8 mouse cellular contexts compared by ENCODE assay signal in the genomic region with DNA sequence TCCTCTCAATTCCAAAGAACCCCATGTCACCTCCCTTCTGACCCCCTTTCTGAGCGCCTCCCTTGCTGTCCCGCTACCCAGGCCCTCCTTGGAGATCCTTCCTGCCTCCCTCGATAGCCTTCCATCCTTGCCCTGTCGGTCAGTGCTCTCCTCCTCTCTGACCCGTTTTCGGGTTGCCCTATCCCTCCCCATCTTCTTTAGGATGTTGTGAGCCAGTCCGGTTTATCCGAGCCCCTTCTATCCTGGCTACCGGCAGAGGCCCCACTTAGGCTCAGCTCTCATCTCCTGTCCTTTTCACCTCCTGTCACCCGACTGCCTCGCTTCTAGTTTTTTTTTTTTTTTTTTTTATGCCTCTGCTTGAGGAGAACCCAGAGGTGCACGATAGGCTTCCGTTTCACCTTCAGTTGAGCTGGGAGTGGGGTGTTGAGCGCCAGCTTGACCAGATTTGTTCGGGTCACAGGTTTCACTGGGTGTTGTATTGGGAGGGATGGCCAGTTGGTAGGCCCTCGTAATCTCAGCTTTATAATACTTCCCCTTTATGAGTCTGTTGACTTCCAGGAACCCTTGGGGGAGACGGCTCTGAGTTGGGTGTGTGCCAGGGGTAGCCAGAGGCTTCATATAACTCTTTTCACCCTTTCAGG. TPM values are rescaled to one million over a fixed set of nuclear protein-coding genes. Genes with fewer than 3 reads are reported as not detected.
A peak's percentile ranks its signal among the peaks of the same experiment; 100 is the strongest.
DNase-seq lines count a peak whose midpoint lies in the region; ATAC-seq and TF ChIP-seq lines count a peak whose summit lies in the region.

No protein-coding gene starts in this region.

- 3% methylated on average over 17 of the region's 17 CpGs for WGBS in thymus, adult 2 months
- WGBS in heart, embryonic 14.5 days = 5% methylated on average over 17 of the region's 17 CpGs

- no peaks in the 10 kb centered on the region for H3K9me3 ChIP-seq in heart, embryonic 14.5 days (ENCODE audit: control insufficient read depth, low read length)
- no peaks in the 10 kb centered on the region for H3K9me3 ChIP-seq in megakaryocyte, embryonic 14.5 days

- H3K4me3 ChIP-seq in thymus, adult 2 months (ENCODE audit: control insufficient read depth, insufficient read depth, low read length) = peak overlapping the region; percentile 78
- peak overlapping the region; percentile 84 for H3K4me3 ChIP-seq in bone marrow macrophage, adult 2 months (ENCODE audit: insufficient read depth, low read length)
- H3K4me3 ChIP-seq in heart, embryonic 14.5 days (ENCODE audit: control insufficient read depth in 1 of 2, insufficient read depth in 1 of 2, low read depth in 1 of 2, low read length in 2 of 2) = peak overlapping the region; percentile 87 to 88
- H3K4me3 ChIP-seq in megakaryocyte, embryonic 14.5 days (replicated peaks) = peak overlapping the region; percentile 98

- H3K9ac ChIP-seq in heart, embryonic 14.5 days (ENCODE audit: low read length) = peak overlapping the region; percentile 96

- peak overlapping the region; percentile 41; the same call in 1 of the 2 replicates for H3K27ac ChIP-seq in thymus, adult 2 months (ENCODE audit: control insufficient read depth, insufficient read depth, low read length)
- peak overlapping the region; percentile 72 for H3K27ac ChIP-seq in bone marrow macrophage, adult 2 months (ENCODE audit: insufficient read depth, low read depth, low read length)
- peak overlapping the region; percentile 50 to 84; a peak in 3 of 4 replicates for H3K27ac ChIP-seq in heart, embryonic 14.5 days (replicated peaks in 1 of 2; ENCODE audit: control insufficient read depth in 1 of 2, insufficient read depth in 1 of 2, low read depth in 2 of 2, low read length in 2 of 2)

- H3K4me2 ChIP-seq in heart, embryonic 14.5 days (ENCODE audit: low read length) = peak overlapping the region; percentile 89

- DNase-seq in thymus, adult 2 months = no peak
- no peak for DNase-seq in thymus, adult 18-20 months
- peak; percentile 43 to 50 for DNase-seq in kidney, postnatal 25 days
- no peak for DNase-seq in embryo, embryonic 10 days (ENCODE audit: low spot score)
- DNase-seq in layer of hippocampus, postnatal 25 days (ENCODE audit: extremely low spot score in 1 of 2, low spot score in 1 of 2) = no peak

- ATAC-seq in heart, embryonic 14.5 days (ENCODE audit: insufficient number of reproducible peaks, insufficient read depth, low FRiP score, low read depth) = no peak

- H3K4me1 ChIP-seq in thymus, adult 2 months (replicated peaks; ENCODE audit: control insufficient read depth, insufficient read depth, low read length) = peaks cover 11% of the 10 kb centered on the region
- peaks cover 27% of the 10 kb centered on the region for H3K4me1 ChIP-seq in bone marrow macrophage, adult 2 months (ENCODE audit: control insufficient read depth, insufficient read depth, low read length)
- H3K4me1 ChIP-seq in heart, embryonic 14.5 days (ENCODE audit: control insufficient read depth in 2 of 2, insufficient read depth in 2 of 2, low read length in 2 of 2) = peaks cover 3 to 12% of the 10 kb centered on the region in 2 experiments; a peak in 3 of 4 replicates
- H3K4me1 ChIP-seq in megakaryocyte, embryonic 14.5 days = peaks cover 76% of the 10 kb centered on the region

- TF ChIP-seq CTCF in thymus, adult 2 months (IDR thresholded peaks at IDR 0.05; ENCODE audit: borderline replicate concordance, control insufficient read depth, extremely low read depth, insufficient read depth, low read length, poor library complexity) = no peak
- 0 out of 2 replicates have a peak, but pooled peaks have one; percentile 6 for TF ChIP-seq CTCF in bone marrow macrophage, adult 2 months (IDR thresholded peaks at IDR 0.05; ENCODE audit: low read depth, low read length)

- no peaks in the 10 kb centered on the region for H3K27me3 ChIP-seq in thymus, adult 2 months (ENCODE audit: control insufficient read depth, insufficient read depth, low read length)
- no peaks in the 10 kb centered on the region for H3K27me3 ChIP-seq in heart, embryonic 14.5 days (ENCODE audit: control insufficient read depth, insufficient read depth, low read length)
- H3K27me3 ChIP-seq in megakaryocyte, embryonic 14.5 days (replicated peaks) = no peaks in the 10 kb centered on the region

- TF ChIP-seq POLR2A in thymus, adult 2 months (IDR thresholded peaks at IDR 0.05; ENCODE audit: control insufficient read depth, extremely low read depth, insufficient read depth, low read length, poor library complexity) = no peak
- no peak for TF ChIP-seq POLR2A in bone marrow macrophage, adult 2 months (IDR thresholded peaks at IDR 0.05; ENCODE audit: borderline replicate concordance, low read depth, low read length)

- H3K36me3 ChIP-seq in thymus, adult 2 months (ENCODE audit: control insufficient read depth, insufficient read depth, low read length) = peaks cover 12% of the 10 kb centered on the region
- 0 out of 2 replicates have a peak, but pooled peaks cover 7% of the 10 kb centered on the region for H3K36me3 ChIP-seq in heart, embryonic 14.5 days (ENCODE audit: control insufficient read depth, insufficient read depth, low read length)
- H3K36me3 ChIP-seq in megakaryocyte, embryonic 14.5 days (replicated peaks; ENCODE audit: low read length) = peaks cover 66% of the 10 kb centered on the region

RNA-seq across cellular contexts. Expression of a gene that starts 0.7 kb away (rescaled TPM):
- polyA plus RNA-seq in thymus, adult 2 months (2012; rRNA removed) = 50.7 and 51.6 TPM in 2 replicates
- 29.5 and 30.6 TPM in 2 replicates for polyA plus RNA-seq in bone marrow macrophage, adult 2 months (2012; ENCODE audit: insufficient read depth, insufficient read length, missing spikeins)
- polyA plus RNA-seq in heart, embryonic 14.5 days (2014; fragmentation: Nextera tagmentation; extraction: Ambion mirVana) = 2.2 TPM in 2 replicates
- polyA plus RNA-seq in megakaryocyte, embryonic 14.5 days (2012; ENCODE audit: insufficient read depth, low replicate concordance) = 132 and 226 TPM in 2 replicates
- 10 to 100 TPM; 19.9 to 22.9 TPM for total RNA-seq in layer of hippocampus, postnatal 25 days (2021)

RNA-seq across cellular contexts. Expression of a gene that starts 25.6 kb away (rescaled TPM):
- polyA plus RNA-seq in thymus, adult 2 months (2012; rRNA removed) = 247 and 277 TPM in 2 replicates
- 41.4 and 44.7 TPM in 2 replicates for polyA plus RNA-seq in bone marrow macrophage, adult 2 months (2012; ENCODE audit: insufficient read depth, insufficient read length, missing spikeins)
- polyA plus RNA-seq in heart, embryonic 14.5 days (2014; fragmentation: Nextera tagmentation; extraction: Ambion mirVana) = 1.5 and 1.9 TPM in 2 replicates
- 90.3 and 202 TPM in 2 replicates for polyA plus RNA-seq in megakaryocyte, embryonic 14.5 days (2012; ENCODE audit: insufficient read depth, low replicate concordance)
- total RNA-seq in layer of hippocampus, postnatal 25 days (2021) = 1 to 10 TPM; 2.5 to 3.2 TPM

RNA-seq across cellular contexts. Expression of a gene that starts 56.3 kb away (rescaled TPM):
- polyA plus RNA-seq in thymus, adult 2 months (2012; rRNA removed) = 55.5 and 55.7 TPM in 2 replicates
- 7.7 and 12.0 TPM in 2 replicates for polyA plus RNA-seq in bone marrow macrophage, adult 2 months (2012; ENCODE audit: insufficient read depth, insufficient read length, missing spikeins)
- 19.2 and 23.0 TPM in 2 replicates for polyA plus RNA-seq in heart, embryonic 14.5 days (2014; fragmentation: Nextera tagmentation; extraction: Ambion mirVana)
- polyA plus RNA-seq in megakaryocyte, embryonic 14.5 days (2012; ENCODE audit: insufficient read depth, low replicate concordance) = 45.0 and 64.1 TPM in 2 replicates
- total RNA-seq in layer of hippocampus, postnatal 25 days (2021) = 100 to 1,000 TPM in 1 of 2 experiments, 10 to 100 TPM in 1; 95.9 to 109 TPM

Comparison
In these comparisons a context has a peak if more than half of its experiments do, and no peak if none do; other contexts are left out.
1. DNase-seq: peak in kidney, postnatal 25 days (2 of 2); none in thymus, adult 2 months (single experiment), thymus, adult 18-20 months (0 of 2), embryo, embryonic 10 days (single experiment) and layer of hippocampus, postnatal 25 days (0 of 2).
2. RNA of a gene that starts 25.6 kb away (polyA plus RNA-seq): 247 to 277 TPM in thymus, adult 2 months, 90.3 to 202 TPM in megakaryocyte, embryonic 14.5 days and 41.4 to 44.7 TPM in bone marrow macrophage, adult 2 months; 1.5 to 1.9 TPM in heart, embryonic 14.5 days; every median in the first group is over 10 times any median in the second.
3. Peak in every context shown above with its lines, with median percentiles within 50 percentile points of each other: H3K27ac ChIP-seq and H3K4me3 ChIP-seq.